Mouse (Mus musculus) layer of hippocampus, adult 18-20 months (tissue): ENCODE data around the gene Abca1. TPM values are rescaled to one million over a fixed set of nuclear protein-coding genes. Genes with fewer than 3 reads are reported as not detected.

Source experiments
- DNase-seq, 2 experiments: peaks; one replicate each; pipeline ENCODE4 v3.0.0; 2022; ENCODE audit warnings: low spot score in 2 of 2
- total RNA-seq, 2 experiments: library from RNA; stranded (reverse); gene quantifications; 2 replicates each; pipeline ENCODE4 v1.2.3; 2021

Abca1 gene
- total RNA-seq, 2 experiments from 2014 or later = 21.4 to 21.7 TPM

DNA sequence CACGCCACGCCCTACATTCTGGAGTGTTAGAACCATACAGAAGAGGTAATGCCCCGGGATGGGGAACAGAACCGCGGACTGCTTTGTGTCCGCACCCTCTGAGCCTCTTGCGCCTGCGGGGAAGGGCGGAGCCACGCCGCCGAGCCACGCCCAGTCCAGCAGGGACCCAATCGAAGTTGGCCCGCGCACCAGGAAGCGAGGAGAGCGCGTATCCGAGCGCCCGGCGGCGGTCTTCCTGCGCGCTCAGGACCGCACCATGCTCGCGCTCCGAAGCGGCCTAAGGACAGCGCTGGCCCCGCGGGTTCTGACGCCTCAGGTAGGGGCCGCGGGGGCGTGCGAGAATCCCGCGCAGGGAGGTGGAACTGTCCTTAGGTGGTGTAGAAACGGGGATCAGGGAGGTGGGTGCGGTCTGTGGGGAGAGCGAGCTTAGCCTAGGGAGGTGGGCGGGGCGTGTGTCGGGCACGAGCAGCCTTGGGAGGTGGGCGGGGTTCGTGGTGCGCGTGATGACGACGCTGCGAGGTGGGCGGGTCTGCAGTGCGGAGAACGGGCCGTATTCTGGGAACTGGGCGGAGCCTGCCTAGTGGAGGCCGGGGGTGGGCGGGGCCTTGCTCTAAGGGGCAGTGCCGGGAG is 147.8 kb downstream of the Abca1 start, which contains the start of gene Nipsnap3b:
Nipsnap3b (plus strand) TSS at position 149 of the 630 bp plus-strand sequence.
- peak; percentile 91 to 96 for DNase-seq

DNA sequence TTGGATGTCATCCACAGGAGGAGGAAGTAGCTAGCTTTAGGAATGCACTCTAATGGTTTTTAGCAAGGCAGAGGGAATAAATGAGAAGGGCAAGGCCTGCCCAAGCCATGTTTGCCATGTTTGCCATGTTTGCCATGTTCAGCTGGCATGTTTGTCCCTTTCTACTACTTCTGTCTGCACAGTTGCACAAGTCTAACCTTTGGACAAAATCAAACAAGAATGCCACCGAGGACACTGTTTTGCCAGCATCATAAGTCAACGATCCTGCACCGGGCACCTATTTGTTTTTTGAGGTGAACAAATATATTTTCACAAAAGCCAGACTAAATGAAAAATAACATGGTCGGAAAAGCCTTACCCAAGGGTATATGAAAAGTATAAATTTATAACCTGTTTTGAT is 149.8 kb downstream of the Abca1 start:
- no peak for DNase-seq

DNA sequence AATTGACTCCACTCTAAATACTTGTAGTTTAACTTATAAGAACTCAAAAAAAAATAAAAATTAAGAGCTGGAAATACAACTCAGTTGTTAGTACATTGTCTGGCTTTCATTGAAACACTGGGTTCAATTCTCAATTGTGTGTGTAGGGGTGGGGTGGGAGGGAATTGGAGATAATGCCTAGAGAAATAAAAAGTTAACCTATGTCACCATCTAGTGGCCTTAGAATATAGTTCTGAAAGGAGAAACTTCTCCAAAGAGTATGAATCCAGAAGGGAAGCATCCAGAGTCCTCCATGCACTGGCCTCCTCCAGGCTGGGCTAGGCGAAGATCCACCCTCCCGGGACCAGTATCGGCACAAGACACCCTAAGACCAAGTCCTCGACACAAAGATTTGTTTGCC is 150.5 kb downstream of the Abca1 start:
- DNase-seq = no peak

DNA sequence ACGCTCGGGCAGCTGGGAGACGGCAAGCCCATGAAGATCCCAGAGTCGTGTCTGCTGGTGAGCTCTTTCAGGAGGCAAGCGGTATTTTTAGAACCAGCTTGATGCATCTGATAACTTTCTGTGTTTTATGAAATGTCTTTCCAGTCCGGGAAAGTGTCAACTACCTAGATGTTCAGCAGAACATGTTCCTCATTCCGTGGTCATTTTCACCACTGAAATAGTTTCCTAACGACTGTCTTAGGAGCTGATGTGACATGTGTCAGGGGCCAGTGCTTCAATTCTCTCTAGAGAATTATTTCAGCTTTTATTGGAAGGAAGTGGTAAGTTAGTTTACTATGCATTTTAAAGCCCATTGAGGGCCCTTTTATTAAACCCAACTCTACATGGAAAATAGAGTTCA is 159.5 kb downstream of the Abca1 start:
- DNase-seq = no peak

DNA sequence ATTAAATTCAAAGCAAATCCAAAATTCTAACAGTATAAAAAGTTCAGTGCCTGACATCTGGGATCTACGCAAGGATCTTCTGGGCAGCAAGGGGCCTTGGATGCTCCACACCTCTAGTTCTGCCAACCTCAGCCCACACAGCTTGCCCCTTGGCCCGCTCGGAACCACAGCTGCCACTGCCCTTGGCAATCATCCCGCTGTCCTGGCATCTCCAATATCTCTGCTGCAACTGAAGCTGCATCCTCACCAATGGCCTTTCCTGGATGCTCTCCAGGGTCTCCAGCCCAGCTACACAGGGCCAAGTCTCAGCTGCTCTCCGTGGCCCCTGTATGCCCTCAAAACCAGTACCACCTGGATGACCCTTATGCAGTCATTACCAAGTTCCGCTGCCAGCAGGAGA is 160.2 kb downstream of the Abca1 start:
- no peak for DNase-seq

DNA sequence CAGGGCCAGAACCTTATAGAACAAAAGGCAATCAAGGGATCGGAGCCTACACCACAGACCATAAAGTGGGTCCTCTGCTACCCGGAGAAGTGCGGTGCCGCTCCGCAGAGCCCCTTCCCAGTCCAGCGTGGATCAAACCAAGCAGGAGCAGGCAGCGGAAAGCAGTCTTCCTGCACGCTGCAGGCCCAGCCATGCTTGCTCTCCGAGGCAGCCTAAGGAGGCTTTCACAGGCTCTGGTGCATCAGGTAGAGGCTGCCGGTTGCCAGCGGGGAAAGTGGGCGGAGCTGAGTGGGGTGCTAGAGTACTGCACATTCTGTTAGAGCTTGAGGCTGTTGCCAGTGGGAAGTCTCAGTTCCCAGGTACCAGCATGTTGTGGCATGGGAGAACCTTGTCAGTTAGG is 170.4 kb downstream of the Abca1 start, which contains the start of gene Nipsnap3a:
Nipsnap3a (plus strand) TSS at position 25 of the 400 bp plus-strand sequence.
- no peak for DNase-seq

DNA sequence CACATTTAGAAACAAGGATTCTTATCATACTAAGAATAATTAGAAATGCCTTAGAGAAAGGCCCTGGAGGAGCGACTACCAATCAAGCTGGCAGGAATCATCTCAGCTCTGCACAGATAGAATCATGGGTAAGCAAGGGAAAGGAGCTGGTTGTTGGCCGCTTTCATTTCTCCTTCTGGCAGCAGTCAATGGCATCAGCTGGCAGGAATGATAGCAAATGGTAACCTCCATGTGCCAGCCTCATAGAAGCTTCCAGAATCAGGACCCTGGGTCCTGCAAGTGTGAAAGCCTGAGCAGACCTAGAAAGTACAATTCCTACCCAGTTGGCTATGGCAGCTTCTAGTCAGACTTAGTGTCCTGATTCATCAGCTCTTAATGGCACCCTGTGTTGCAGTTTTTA is 173.4 kb downstream of the Abca1 start:
- DNase-seq = no peak

DNA sequence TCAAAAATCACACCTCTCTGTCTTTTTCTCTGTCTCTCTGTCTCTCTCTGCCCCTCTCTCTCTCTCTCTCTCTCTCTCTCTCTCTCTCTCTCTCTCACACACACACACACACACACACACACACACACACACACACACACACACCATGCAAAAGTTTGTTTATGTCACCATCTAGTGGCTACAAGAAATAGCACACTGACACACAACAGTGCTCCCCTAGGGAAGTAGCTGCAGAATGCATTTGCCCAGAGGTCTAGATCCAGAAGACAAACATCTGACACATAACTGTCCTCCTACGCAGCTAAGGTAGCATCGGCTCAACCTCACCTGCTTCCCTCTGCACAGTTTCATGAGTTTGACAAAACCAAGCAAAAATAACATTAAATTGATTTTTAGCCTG is 174.5 kb downstream of the Abca1 start:
- peak in 1 of 2 experiments; percentile 32 for DNase-seq

Other genes starting within 250 kb of the Abca1 start
- not detected for gene Olfr272, start 240.7 kb downstream of the Abca1 start, total RNA-seq
- not detected for gene Olfr270, start 195.3 kb downstream of the Abca1 start, total RNA-seq
- not detected for gene Nipsnap3a, start 170.6 kb downstream of the Abca1 start, total RNA-seq
- gene Nipsnap3b, start 148.0 kb downstream of the Abca1 start, total RNA-seq = 10 to 100 TPM; 15.6 to 15.9 TPM